Comparison of ENCODE assay signal across 23 mouse cellular contexts in genomic region chr8:10030320-10031060, GRCm38 (mm10). TPM values are rescaled to one million over a fixed set of nuclear protein-coding genes. Genes with fewer than 3 reads are reported as not detected.
DNase-seq lines count a peak whose midpoint lies in the region; ATAC-seq lines count a peak whose summit lies in the region.
"Had no signal": no experiment of that assay in that cellular context is flagged by ENCODE, and none has a peak within 500 bp of the region (broad histone marks: within the 10 kb centered on the region; RNA-seq: fewer than 3 reads in every experiment).

No protein-coding gene starts in this region.

- H3K4me3 ChIP-seq in hindbrain, embryonic 14.5 days (replicated peaks; ENCODE audit: low read length): no peak overlapping the region
- no peak overlapping the region for H3K4me3 ChIP-seq in hindbrain, embryonic 16.5 days (ENCODE audit: low read length)
- no peak overlapping the region for H3K4me3 ChIP-seq in neural tube, embryonic 12.5 days
- H3K4me3 ChIP-seq: forebrain, embryonic 10.5 days; gastrocnemius, adult 2 months; heart, embryonic 12.5 days; kidney, embryonic 15.5 days; limb, embryonic 13.5 days had no signal

- ATAC-seq in hindbrain, embryonic 14.5 days (ENCODE audit: low FRiP score): peak; percentile 66; the same call in 1 of the 2 replicates
- ATAC-seq in hindbrain, embryonic 16.5 days: no peak
- ATAC-seq in neural tube, embryonic 12.5 days (ENCODE audit: low FRiP score, low read depth): peak; percentile 13; the same call in 1 of the 2 replicates
- ATAC-seq in common myeloid progenitor, adult 5-6 weeks (replicated peaks; ENCODE audit: low read depth, poor library complexity, severe bottlenecking): 0 out of 2 replicates have a peak, but pooled peaks have one; percentile 22
- ATAC-seq: lung, postnatal 0 days had no signal

- no peaks in the 10 kb centered on the region for H3K36me3 ChIP-seq in hindbrain, embryonic 14.5 days (replicated peaks; ENCODE audit: control insufficient read depth, insufficient read depth)
- no peaks in the 10 kb centered on the region for H3K36me3 ChIP-seq in hindbrain, embryonic 16.5 days (ENCODE audit: control insufficient read depth, insufficient read depth, low read length)
- no peaks in the 10 kb centered on the region for H3K36me3 ChIP-seq in neural tube, embryonic 12.5 days
- H3K36me3 ChIP-seq: forebrain, embryonic 10.5 days; heart, embryonic 12.5 days; kidney, embryonic 15.5 days; limb, embryonic 13.5 days had no signal

- H3K27me3 ChIP-seq in hindbrain, embryonic 14.5 days (ENCODE audit: control insufficient read depth, insufficient read depth, low read length): no peaks in the 10 kb centered on the region
- H3K27me3 ChIP-seq in hindbrain, embryonic 16.5 days (replicated peaks; ENCODE audit: control insufficient read depth, insufficient read depth, low read length): no peaks in the 10 kb centered on the region
- no peaks in the 10 kb centered on the region for H3K27me3 ChIP-seq in neural tube, embryonic 12.5 days (replicated peaks)
- H3K27me3 ChIP-seq: heart, embryonic 12.5 days; kidney, embryonic 15.5 days; limb, embryonic 13.5 days had no signal

- 69% methylated on average over 8 of the region's 8 CpGs for WGBS in hindbrain, embryonic 14.5 days
- WGBS in hindbrain, embryonic 16.5 days: 72% methylated on average over 8 of the region's 8 CpGs
- WGBS in neural tube, embryonic 12.5 days: 78% methylated on average over 8 of the region's 8 CpGs

- no peak overlapping the region for H3K4me2 ChIP-seq in hindbrain, embryonic 14.5 days (replicated peaks)
- H3K4me2 ChIP-seq in hindbrain, embryonic 16.5 days (ENCODE audit: low read length): no peak overlapping the region
- H3K4me2 ChIP-seq in neural tube, embryonic 12.5 days (replicated peaks): no peak overlapping the region
- H3K4me2 ChIP-seq: heart, embryonic 12.5 days; kidney, embryonic 15.5 days; limb, embryonic 13.5 days had no signal

- DNase-seq in hindbrain, embryonic 14.5 days (ENCODE audit: low spot score): no peak
- no peak for DNase-seq in neural tube, embryonic 10.5 days (ENCODE audit: extremely low spot score, low spot score)
- DNase-seq in right cerebral cortex, postnatal 25 days: no peak
- DNase-seq in gastrocnemius, postnatal 36 days: no peak
- DNase-seq: adrenal gland, postnatal 25 days; cerebellum, adult 11-12 months; cerebellum, postnatal 10 days; gastrocnemius, adult 2 months; heart, postnatal 10 days; kidney, adult 11 months; kidney, postnatal 36 days; layer of hippocampus, postnatal 36 days had no signal

- intact Hi-C loops in gastrocnemius, postnatal 36 days (cut with DNase I): no loop called here

- no peak overlapping the region for H3K27ac ChIP-seq in hindbrain, embryonic 14.5 days
- no peak overlapping the region for H3K27ac ChIP-seq in hindbrain, embryonic 16.5 days (ENCODE audit: low read depth, low read length)
- no peak overlapping the region for H3K27ac ChIP-seq in neural tube, embryonic 12.5 days
- H3K27ac ChIP-seq: forebrain, embryonic 10.5 days; gastrocnemius, adult 2 months; kidney, embryonic 15.5 days; limb, embryonic 13.5 days; liver, embryonic 14.5 days had no signal

- H3K9ac ChIP-seq in hindbrain, embryonic 14.5 days: no peak overlapping the region
- H3K9ac ChIP-seq in hindbrain, embryonic 16.5 days (ENCODE audit: low read depth, low read length): no peak overlapping the region
- no peak overlapping the region for H3K9ac ChIP-seq in neural tube, embryonic 12.5 days
- H3K9ac ChIP-seq: heart, embryonic 12.5 days; kidney, embryonic 15.5 days; limb, embryonic 13.5 days; liver, embryonic 14.5 days had no signal

- no peaks in the 10 kb centered on the region for H3K4me1 ChIP-seq in hindbrain, embryonic 14.5 days (replicated peaks; ENCODE audit: control insufficient read depth, insufficient read depth, low read length)
- H3K4me1 ChIP-seq in hindbrain, embryonic 16.5 days (ENCODE audit: control insufficient read depth, insufficient read depth, low read depth, low read length): no peaks in the 10 kb centered on the region
- no peaks in the 10 kb centered on the region for H3K4me1 ChIP-seq in neural tube, embryonic 12.5 days
- H3K4me1 ChIP-seq: heart, embryonic 12.5 days; kidney, embryonic 15.5 days; limb, embryonic 13.5 days had no signal

- H3K9me3 ChIP-seq in hindbrain, embryonic 14.5 days (ENCODE audit: control insufficient read depth, low read length): no peaks in the 10 kb centered on the region
- no peaks in the 10 kb centered on the region for H3K9me3 ChIP-seq in hindbrain, embryonic 16.5 days (ENCODE audit: control insufficient read depth, low read length)
- H3K9me3 ChIP-seq in neural tube, embryonic 12.5 days: no peaks in the 10 kb centered on the region
- H3K9me3 ChIP-seq: forebrain, embryonic 10.5 days; heart, embryonic 12.5 days; kidney, embryonic 15.5 days; limb, embryonic 13.5 days had no signal

RNA-seq across cellular contexts. Expression of gene Tnfsf13b, which starts 24.2 kb away (rescaled TPM):
- 0.46 and 0.65 TPM in 2 replicates for polyA plus RNA-seq in hindbrain, embryonic 14.5 days (2014; fragmentation: Nextera tagmentation; extraction: Ambion mirVana)
- polyA plus RNA-seq in hindbrain, embryonic 16.5 days (2015; fragmentation: Nextera tagmentation; extraction: Ambion mirVana): 0.22 and 0.61 TPM in 2 replicates
- 1.4 and 1.8 TPM in 2 replicates for polyA plus RNA-seq in neural tube, embryonic 12.5 days (2016; fragmentation: Nextera tagmentation; extraction: Ambion mirVana)
- 0.68 TPM in 1 of 2 replicates, not detected in the other for total RNA-seq in common myeloid progenitor, adult 5-6 weeks (2017)
- total RNA-seq in gastrocnemius, postnatal 36 days (2021): 1 to 10 TPM in 1 of 2 experiments, under 1 TPM in 1; 0.56 to 1.2 TPM
- total RNA-seq: megakaryocyte-erythroid progenitor cell, adult 5-6 weeks had no signal
- polyA plus RNA-seq: embryonic facial prominence, embryonic 11.5 days had no signal

RNA-seq across cellular contexts. Expression of gene Abhd13, which starts 53.0 kb away (rescaled TPM):
- polyA plus RNA-seq in hindbrain, embryonic 14.5 days (2014; fragmentation: Nextera tagmentation; extraction: Ambion mirVana): 19.8 and 21.4 TPM in 2 replicates
- polyA plus RNA-seq in hindbrain, embryonic 16.5 days (2015; fragmentation: Nextera tagmentation; extraction: Ambion mirVana): 12.6 and 13.7 TPM in 2 replicates
- polyA plus RNA-seq in neural tube, embryonic 12.5 days (2016; fragmentation: Nextera tagmentation; extraction: Ambion mirVana): 19.6 and 20.6 TPM in 2 replicates
- 12.8 and 14.5 TPM in 2 replicates for total RNA-seq in common myeloid progenitor, adult 5-6 weeks (2017)
- total RNA-seq in gastrocnemius, postnatal 36 days (2021): 1 to 10 TPM; 6.8 to 8.1 TPM

RNA-seq across cellular contexts. Expression of gene Lig4, which starts 53.0 kb away (rescaled TPM):
- polyA plus RNA-seq in hindbrain, embryonic 14.5 days (2014; fragmentation: Nextera tagmentation; extraction: Ambion mirVana): 11.6 and 14.9 TPM in 2 replicates
- 10.3 and 12.0 TPM in 2 replicates for polyA plus RNA-seq in hindbrain, embryonic 16.5 days (2015; fragmentation: Nextera tagmentation; extraction: Ambion mirVana)
- polyA plus RNA-seq in neural tube, embryonic 12.5 days (2016; fragmentation: Nextera tagmentation; extraction: Ambion mirVana): 9.2 and 10.1 TPM in 2 replicates
- total RNA-seq in common myeloid progenitor, adult 5-6 weeks (2017): 0.19 and 2.5 TPM in 2 replicates
- 1 to 10 TPM; 2.8 to 3.4 TPM for total RNA-seq in gastrocnemius, postnatal 36 days (2021)
